Mouse (Mus musculus) testis, postnatal 14 days (tissue): ENCODE measurements around the gene Pramel1.
"Not testable (repeated sequence)": the region's sequence is repeated elsewhere in the genome, so short reads cannot be mapped to it uniquely, and the experiment has no call there.

ENCODE experiments used
- DNase-seq: peaks from one replicate; pipeline ENCODE4 v3.0.0; 2021; ENCODE audit warnings: low spot score

The Pramel1 gene

GRCm38 (mm10) chr4:143394181-143394580, at the start of gene Pramel1:
Gene Pramel1, plus strand, starts transcription at chr4:143394428.
- peak; percentile 94 for DNase-seq

- not testable (repeated sequence) for DNase-seq
These were observed 48.7 kb upstream of the Pramel1 start for GRCm38 (mm10) chr4:143345491-143345890.

GRCm38 (mm10) chr4:143348678-143349077, 45.5 kb upstream of the Pramel1 start:
- no peak for DNase-seq

GRCm38 (mm10) chr4:143349484-143349906, 44.7 kb upstream of the Pramel1 start, which contains the start of gene Lrrc38:
Gene Lrrc38, plus strand, starts transcription at chr4:143349757.
- no peak for DNase-seq

GRCm38 (mm10) chr4:143350047-143351015, 43.9 kb upstream of the Pramel1 start:
- DNase-seq: no peak

- no peak for DNase-seq
These were observed 41.9 kb upstream of the Pramel1 start for GRCm38 (mm10) chr4:143352301-143352700.

GRCm38 (mm10) chr4:143361520-143361919, 32.7 kb upstream of the Pramel1 start:
- DNase-seq: no peak

- no peak for DNase-seq
These were observed 27.7 kb upstream of the Pramel1 start for GRCm38 (mm10) chr4:143366415-143367041.

GRCm38 (mm10) chr4:143379480-143379879, 14.7 kb upstream of the Pramel1 start:
- DNase-seq: no peak

GRCm38 (mm10) chr4:143379931-143380715, 14.1 kb upstream of the Pramel1 start:
- no peak for DNase-seq

GRCm38 (mm10) chr4:143380716-143381004, 13.6 kb upstream of the Pramel1 start:
- no peak for DNase-seq

GRCm38 (mm10) chr4:143382163-143382562, 12.1 kb upstream of the Pramel1 start:
- DNase-seq: no peak

- no peak for DNase-seq
These were observed 10.6 kb upstream of the Pramel1 start for GRCm38 (mm10) chr4:143383646-143384045.

GRCm38 (mm10) chr4:143388955-143389702, 5.1 kb upstream of the Pramel1 start:
- DNase-seq: peak; percentile 48

- DNase-seq: no peak
These were observed 17.5 kb downstream of the Pramel1 start for GRCm38 (mm10) chr4:143411566-143412218.

GRCm38 (mm10) chr4:143412219-143413092, 18.2 kb downstream of the Pramel1 start, which contains the start of gene Pramef8:
Gene Pramef8, plus strand, starts transcription at chr4:143412426.
- DNase-seq: peak; percentile 88

GRCm38 (mm10) chr4:143413621-143414020, 19.4 kb downstream of the Pramel1 start:
- DNase-seq: no peak

GRCm38 (mm10) chr4:143414121-143414520, 19.9 kb downstream of the Pramel1 start:
- DNase-seq: no peak

GRCm38 (mm10) chr4:143426770-143427169, 32.5 kb downstream of the Pramel1 start:
- DNase-seq: not testable (repeated sequence)
